Mouse (Mus musculus): ENCODE data around the gene Lipc.

DNA sequence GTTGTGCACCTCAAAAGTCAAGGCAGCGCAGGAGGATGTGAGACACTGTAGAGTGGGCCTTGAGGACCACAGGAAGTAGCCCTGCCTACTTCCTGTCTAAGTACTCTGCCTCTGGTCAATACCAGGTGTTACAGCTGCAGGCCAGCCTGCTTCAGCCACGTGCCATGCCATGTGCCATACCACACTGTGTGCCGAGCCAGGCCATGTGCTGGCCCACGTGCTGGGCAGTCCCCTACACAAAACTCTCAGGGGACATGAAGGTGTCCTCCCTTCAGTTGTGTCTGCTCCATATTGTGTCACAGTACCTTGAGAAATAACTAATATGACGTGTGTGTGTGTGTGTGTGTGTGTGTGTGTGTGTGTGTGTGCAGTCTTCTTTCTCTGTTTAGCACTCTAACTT is 4.7 kb downstream of the Lipc start:
- no peak for TF ChIP-seq GATA1 (IDR thresholded peaks at IDR 0.05; ENCODE audit: borderline replicate concordance, low read length)
- TF ChIP-seq FLI1 (IDR thresholded peaks at IDR 0.05; ENCODE audit: low read length) = no peak

All from megakaryocyte, embryonic 14.5 days (primary cell).